Mouse (Mus musculus) hindbrain, embryonic 16.5 days (tissue): ENCODE measurements around the gene Fcho1. TPM values are rescaled to one million over a fixed set of nuclear protein-coding genes. Genes with fewer than 3 reads are reported as not detected.

Experiments used
- ATAC-seq: fragments of 200-750 bp; cut with Nextera tagmentation; 2 replicates; pipeline ENCODE4 v1.8.0; 2017; ENCODE audit warnings: moderate TSS enrichment, moderate library complexity
- H3K27ac ChIP-seq: fragments of 300-500 bp; sonication (generic); 2 replicates; pipeline ENCODE4 v1.5.1; 2014; ENCODE audit warnings: low read depth, mild to moderate bottlenecking, control low read depth, low read length, moderate library complexity
- H3K27me3 ChIP-seq: fragments of 300-500 bp; sonication (generic); replicated peaks from 2 replicates; pipeline ENCODE4 v1.6.1; 2014; ENCODE audit warnings: low read length; ENCODE audit not compliant: control insufficient read depth, insufficient read depth
- H3K36me3 ChIP-seq: fragments of 300-500 bp; sonication (generic); 2 replicates; pipeline ENCODE4 v1.6.1; 2014; ENCODE audit warnings: mild to moderate bottlenecking, low read length, moderate library complexity, mixed read lengths; ENCODE audit not compliant: control insufficient read depth, insufficient read depth
- H3K4me1 ChIP-seq: fragments of 300-500 bp; sonication (generic); 2 replicates; pipeline ENCODE4 v1.6.1; 2014; ENCODE audit warnings: low read depth, low read length; ENCODE audit not compliant: control insufficient read depth, insufficient read depth
- H3K4me2 ChIP-seq: fragments of 300-500 bp; sonication (generic); 2 replicates; pipeline ENCODE4 v1.6.1; 2014; ENCODE audit warnings: mild to moderate bottlenecking, low read length, control low read depth, moderate library complexity
- H3K4me3 ChIP-seq: fragments of 300-500 bp; sonication (generic); 2 replicates; pipeline ENCODE4 v1.5.1; 2014; ENCODE audit warnings: mild to moderate bottlenecking, low read length, control low read depth, moderate library complexity
- H3K9ac ChIP-seq: fragments of 300-500 bp; sonication (generic); 2 replicates; pipeline ENCODE4 v1.6.1; 2014; ENCODE audit warnings: low read depth, mild to moderate bottlenecking, control low read depth, low read length, moderate library complexity
- H3K9me3 ChIP-seq: fragments of 300-500 bp; sonication (generic); 2 replicates; pipeline ENCODE4 v1.6.1; 2014; ENCODE audit warnings: mild to moderate bottlenecking, low read length, moderate library complexity; ENCODE audit not compliant: control insufficient read depth
- WGBS: fragments of 180-500 bp; shearing (Covaris S2); extraction: QIAGEN DNeasy Blood & Tissue Kit; methylation state at CpG from one replicate; pipeline ENCODE4 v1.1.7; 2014; 5-methylcytosine and 5-hydroxymethylcytosine counted together
- polyA plus RNA-seq: library from polyadenylated mRNA; unstranded; fragments of >200 nt; fragmentation: Nextera tagmentation; extraction: Ambion mirVana; gene quantifications from 2 replicates; pipeline ENCODE4 v1.2.1, GENCODE M21; 2015

The Fcho1 gene
- polyA plus RNA-seq, 1 experiment from 2014 or later: 78.6 TPM

DNA sequence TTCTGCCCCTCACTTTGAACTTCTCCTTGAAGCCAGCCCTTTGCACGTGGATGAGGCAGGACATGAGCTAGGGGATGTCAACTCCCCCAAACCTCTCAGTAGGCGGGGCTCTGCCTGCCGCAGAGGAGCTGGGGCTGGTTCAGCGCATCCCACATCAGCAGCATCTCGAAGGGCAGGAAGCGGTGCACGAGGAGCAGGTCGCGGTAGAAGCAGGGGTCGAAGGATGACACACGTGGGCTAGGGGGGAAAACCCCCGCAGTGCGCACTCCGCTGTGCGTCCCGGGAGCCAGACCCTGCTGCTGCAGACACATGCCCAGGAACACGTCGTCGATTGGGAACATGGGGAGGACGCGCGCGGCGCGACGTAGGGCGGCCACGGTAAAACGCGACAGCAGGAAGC, 33.0 kb downstream of the Fcho1 start:
- Histone ChIP-seq H3K9me3 (0 out of 2 replicates have a peak, but pooled peaks cover 2% of the 10 kb centered on the region), H3K36me3 (no peaks in the 10 kb centered on the region), H3K4me2 (peak overlapping the region; percentile 15), H3K27me3 (peaks cover 84% of the 10 kb centered on the region), H3K4me3 (peak overlapping the region; percentile 11; the same call in 1 of the 2 replicates), H3K9ac (0 out of 2 replicates have a peak overlapping the region, but pooled peaks have one; percentile 27), H3K27ac (no peak overlapping the region), H3K4me1 (peaks cover 15% of the 10 kb centered on the region)
- no peak for ATAC-seq
- 0% methylated on average over 26 of the region's 30 CpGs for WGBS

- peak within 1 kb of the TSS; percentile 9; the same call in 1 of the 2 replicates for H3K4me3 ChIP-seq
These were observed 36.5 kb downstream of the Fcho1 start, which contains the start of gene Insl3 for GRCm38 (mm10) chr8:71689028-71689427. Gene Insl3, plus strand, starts transcription at chr8:71689214.

DNA sequence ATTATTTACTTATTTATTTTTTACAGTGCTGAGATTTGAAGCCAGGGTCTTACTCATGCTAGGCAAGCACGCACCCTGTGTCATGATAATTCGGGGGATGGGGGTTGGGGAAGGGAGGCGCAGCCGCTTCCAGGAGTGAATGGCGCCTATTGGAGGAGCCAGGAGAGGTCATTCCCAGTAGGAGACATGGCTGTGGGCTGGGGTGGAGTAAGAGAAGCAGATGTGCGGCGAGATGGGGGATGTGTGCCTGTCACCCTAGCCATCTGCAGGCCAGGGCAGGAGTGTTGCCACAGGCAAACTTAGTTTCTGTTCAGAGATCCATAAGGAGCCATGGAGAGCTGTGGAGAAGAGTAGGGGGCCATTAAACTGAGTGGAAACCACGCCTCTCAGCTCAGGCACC, 37.9 kb downstream of the Fcho1 start:
- Histone ChIP-seq H3K36me3 (no peaks in the 10 kb centered on the region), H3K4me3 (no peak overlapping the region), H3K4me1 (peaks cover 17% of the 10 kb centered on the region), H3K9me3 (no peaks in the 10 kb centered on the region), H3K27me3 (peaks cover 90% of the 10 kb centered on the region), H3K9ac (no peak overlapping the region), H3K4me2 (no peak overlapping the region), H3K27ac (no peak overlapping the region)
- no peak for ATAC-seq
- WGBS: 5% methylated on average over 8 of the region's 8 CpGs

More at GRCm38 (mm10) chr8:71689028-71689427, 36.5 kb downstream of the Fcho1 start, which contains the start of gene Insl3:
- peak within 1 kb of the TSS; percentile 35; the same call in 1 of the 2 replicates for H3K4me2 ChIP-seq
- 0 out of 2 replicates have a peak, but pooled peaks cover 2% of the 10 kb centered on the region for H3K9me3 ChIP-seq
- WGBS: 4% methylated on average over 33 of the region's 33 CpGs
- no peak for ATAC-seq
- no peaks in the 10 kb centered on the region for H3K36me3 ChIP-seq
- peaks cover 90% of the 10 kb centered on the region for H3K27me3 ChIP-seq
- H3K9ac ChIP-seq: no peak within 1 kb of the TSS
- H3K27ac ChIP-seq: no peak within 1 kb of the TSS
- H3K4me1 ChIP-seq: peaks cover 28% of the 10 kb centered on the region

GRCm38 (mm10) chr8:71686143-71686734, 39.3 kb downstream of the Fcho1 start:
- WGBS: 4% methylated on average over 23 of the region's 23 CpGs
- ATAC-seq: peak; percentile 73

GRCm38 (mm10) chr8:71685573-71685972, 39.9 kb downstream of the Fcho1 start:
- peak overlapping the region; percentile 70 for H3K4me2 ChIP-seq
- H3K27ac ChIP-seq: no peak overlapping the region; the same call in 1 of the 2 replicates
- peaks cover 19% of the 10 kb centered on the region for H3K4me1 ChIP-seq
- peak overlapping the region; percentile 63 for H3K9ac ChIP-seq
- peak; percentile 56 for ATAC-seq
- H3K36me3 ChIP-seq: no peaks in the 10 kb centered on the region
- 5% methylated on average over 29 of the region's 29 CpGs for WGBS
- H3K9me3 ChIP-seq: no peaks in the 10 kb centered on the region
- peak overlapping the region; percentile 47 for H3K4me3 ChIP-seq
- peaks cover 91% of the 10 kb centered on the region for H3K27me3 ChIP-seq

More at GRCm38 (mm10) chr8:71686143-71686734, 39.3 kb downstream of the Fcho1 start:
- H3K27ac ChIP-seq: no peak overlapping the region; the same call in 1 of the 2 replicates
- H3K4me1 ChIP-seq: peaks cover 17% of the 10 kb centered on the region
- H3K4me2 ChIP-seq: peak overlapping the region; percentile 70
- H3K9ac ChIP-seq: peak overlapping the region; percentile 63
- peaks cover 91% of the 10 kb centered on the region for H3K27me3 ChIP-seq
- H3K36me3 ChIP-seq: no peaks in the 10 kb centered on the region
- H3K9me3 ChIP-seq: no peaks in the 10 kb centered on the region
- peak overlapping the region; percentile 47 for H3K4me3 ChIP-seq

DNA sequence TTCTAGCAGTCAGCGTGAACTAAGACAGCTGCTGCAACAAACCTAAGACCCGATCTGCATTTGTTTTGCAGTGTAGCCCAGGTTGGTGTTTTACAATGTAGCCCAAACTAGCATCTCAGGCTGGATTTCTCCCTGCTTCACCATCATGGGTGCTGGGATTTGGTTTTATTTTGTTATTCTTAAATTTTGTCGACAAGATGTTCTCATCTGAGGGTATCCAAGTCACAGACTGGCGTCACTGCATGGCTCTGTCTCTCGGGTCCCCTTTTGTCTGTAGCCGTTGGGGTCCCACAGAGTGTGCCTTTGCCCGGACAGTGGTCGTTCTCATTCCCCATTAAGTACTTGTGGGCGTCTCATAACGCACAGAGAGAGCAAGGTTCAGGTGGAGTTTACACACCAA, 40.8 kb downstream of the Fcho1 start:
- no peaks in the 10 kb centered on the region for H3K9me3 ChIP-seq
- no peak overlapping the region for H3K4me2 ChIP-seq
- no peak for ATAC-seq
- WGBS: 18% methylated on average over 10 of the region's 10 CpGs
- no peak overlapping the region for H3K9ac ChIP-seq
- no peaks in the 10 kb centered on the region for H3K36me3 ChIP-seq
- H3K27me3 ChIP-seq: peaks cover 89% of the 10 kb centered on the region
- H3K4me1 ChIP-seq: peaks cover 24% of the 10 kb centered on the region
- H3K4me3 ChIP-seq: no peak overlapping the region
- H3K27ac ChIP-seq: no peak overlapping the region

DNA sequence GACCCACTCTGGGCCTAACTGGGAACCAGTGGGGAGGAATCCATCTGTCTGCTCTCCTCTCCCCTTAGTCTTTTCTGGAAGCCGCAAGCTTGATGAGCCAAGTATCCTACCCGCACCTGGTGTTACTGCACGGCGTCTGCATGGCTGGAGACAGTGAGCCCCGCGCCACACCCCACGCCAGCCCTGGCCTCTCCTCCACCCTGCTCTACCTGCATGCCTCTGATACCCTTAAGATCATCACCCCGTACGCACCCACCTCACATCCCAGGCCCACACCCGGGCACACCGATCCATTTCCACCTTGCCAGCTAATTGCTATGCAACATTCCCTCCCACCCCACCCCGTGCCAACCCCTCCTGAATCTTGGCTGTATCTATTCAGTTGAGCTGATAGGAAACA, 42.7 kb downstream of the Fcho1 start:
- no peak overlapping the region for H3K9ac ChIP-seq
- H3K4me2 ChIP-seq: no peak overlapping the region
- H3K27ac ChIP-seq: no peak overlapping the region
- H3K4me1 ChIP-seq: peaks cover 24% of the 10 kb centered on the region
- WGBS: 55% methylated on average over 12 of the region's 12 CpGs
- H3K4me3 ChIP-seq: no peak overlapping the region
- H3K36me3 ChIP-seq: no peaks in the 10 kb centered on the region
- H3K9me3 ChIP-seq: no peaks in the 10 kb centered on the region
- H3K27me3 ChIP-seq: peaks cover 87% of the 10 kb centered on the region
- ATAC-seq: no peak

DNA sequence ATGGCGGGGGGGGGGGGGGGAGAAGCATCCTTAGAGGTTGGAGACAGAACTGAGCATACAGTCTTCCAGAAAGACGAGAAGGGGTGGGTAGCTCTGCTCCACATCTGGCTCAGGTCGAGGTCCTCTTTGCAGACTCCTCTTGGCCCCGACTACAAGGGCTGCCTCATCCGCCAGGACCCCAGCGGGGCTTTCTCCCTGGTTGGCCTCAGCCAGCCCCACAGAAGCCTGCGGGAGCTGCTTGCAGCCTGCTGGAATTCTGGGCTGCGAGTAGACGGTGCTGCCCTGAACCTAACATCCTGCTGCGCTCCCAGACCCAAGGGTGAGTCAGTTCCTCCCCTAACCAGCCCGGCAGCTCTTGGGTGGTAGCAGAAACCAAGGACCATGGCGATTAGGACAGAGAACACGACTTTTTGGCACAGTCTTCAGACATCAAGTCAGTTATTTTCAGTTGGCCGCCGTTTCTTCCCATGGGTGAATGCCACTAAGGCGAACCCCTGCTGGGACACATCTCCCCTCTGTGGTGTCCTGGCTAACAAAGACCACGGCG, 44.1 kb downstream of the Fcho1 start:
- Histone ChIP-seq H3K4me1 (peaks cover 22% of the 10 kb centered on the region), H3K27me3 (peaks cover 79% of the 10 kb centered on the region), H3K36me3 (no peaks in the 10 kb centered on the region), H3K4me2 (no peak overlapping the region), H3K9ac (no peak overlapping the region), H3K9me3 (no peaks in the 10 kb centered on the region), H3K4me3 (no peak overlapping the region), H3K27ac (no peak overlapping the region)
- no peak for ATAC-seq
- WGBS: 7% methylated on average over 15 of the region's 18 CpGs

DNA sequence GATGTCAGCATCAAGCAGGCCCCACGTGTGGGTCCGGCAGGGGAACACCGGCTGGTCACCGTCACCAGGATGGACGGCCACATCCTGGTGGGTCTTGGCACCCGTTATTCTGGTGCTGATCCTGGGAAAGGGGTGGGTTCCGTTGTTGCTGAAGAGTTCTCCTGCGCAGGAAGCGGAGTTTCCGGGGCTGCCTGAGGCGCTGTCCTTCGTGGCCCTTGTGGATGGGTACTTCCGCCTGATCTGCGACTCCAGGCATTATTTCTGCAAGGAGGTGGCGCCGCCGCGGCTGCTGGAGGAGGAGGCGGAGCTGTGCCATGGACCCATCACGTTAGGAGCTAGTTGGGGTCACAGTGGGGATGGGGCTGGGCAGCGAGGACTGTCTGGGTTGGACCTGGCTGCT, 45.0 kb downstream of the Fcho1 start:
- 10% methylated on average over 21 of the region's 21 CpGs for WGBS
- Histone ChIP-seq H3K27me3 (peaks cover 71% of the 10 kb centered on the region), H3K27ac (no peak overlapping the region), H3K4me3 (no peak overlapping the region), H3K36me3 (no peaks in the 10 kb centered on the region), H3K4me2 (0 out of 2 replicates have a peak overlapping the region, but pooled peaks have one; percentile 4), H3K9me3 (no peaks in the 10 kb centered on the region), H3K4me1 (peaks cover 20% of the 10 kb centered on the region), H3K9ac (no peak overlapping the region)
- no peak for ATAC-seq
